Mouse (Mus musculus) granulocyte monocyte progenitor cell, adult 5-6 weeks (primary cell): ENCODE measurements around the gene Mbnl1. TPM values are rescaled to one million over a fixed set of nuclear protein-coding genes. Genes with fewer than 3 reads are reported as not detected.
A peak's percentile ranks its signal among the peaks of the same experiment; 100 is the strongest.

ENCODE experiments used
- ATAC-seq: replicated peaks from 2 replicates; pipeline ENCODE4 v1.8.0; 2016; ENCODE audit warnings: mild to moderate bottlenecking, moderate TSS enrichment, inconsistent platforms; ENCODE audit not compliant: poor library complexity, severe bottlenecking
- total RNA-seq, 2 experiments: library from RNA; stranded (forward) in 1 of 2; stranded (reverse) in 1 of 2; fragments of 200-712, 200-1000 nt in 1 of 2; fragments of >200 nt in 1 of 2; fragmentation: Nextera tagmentation in 1 of 2; gene quantifications; 2 replicates each; pipeline ENCODE4 v1.2.3; 2014 to 2017

Gene Mbnl1
- total RNA-seq, 2 experiments from 2014 or later: 464 to 524 TPM

DNA sequence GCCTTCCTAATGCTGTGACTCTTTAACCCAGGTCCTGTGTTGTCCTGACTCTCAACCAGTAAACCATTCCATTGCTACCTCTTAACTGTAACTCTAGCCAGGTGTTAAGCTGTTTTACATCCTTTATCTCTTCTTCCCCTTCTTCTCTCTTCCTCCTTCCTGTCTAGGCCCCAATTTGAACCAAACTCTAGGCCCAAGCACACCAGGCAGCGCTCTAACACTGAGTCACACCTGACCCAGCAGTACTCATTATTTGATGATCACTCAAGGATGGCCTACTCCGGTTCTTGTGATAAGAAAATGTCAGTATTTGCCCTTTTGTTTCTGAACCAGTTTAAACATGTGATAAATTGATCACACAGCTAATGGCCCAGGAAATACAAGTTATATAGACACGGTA is 92.6 kb downstream of the Mbnl1 start:
- no peak for ATAC-seq

DNA sequence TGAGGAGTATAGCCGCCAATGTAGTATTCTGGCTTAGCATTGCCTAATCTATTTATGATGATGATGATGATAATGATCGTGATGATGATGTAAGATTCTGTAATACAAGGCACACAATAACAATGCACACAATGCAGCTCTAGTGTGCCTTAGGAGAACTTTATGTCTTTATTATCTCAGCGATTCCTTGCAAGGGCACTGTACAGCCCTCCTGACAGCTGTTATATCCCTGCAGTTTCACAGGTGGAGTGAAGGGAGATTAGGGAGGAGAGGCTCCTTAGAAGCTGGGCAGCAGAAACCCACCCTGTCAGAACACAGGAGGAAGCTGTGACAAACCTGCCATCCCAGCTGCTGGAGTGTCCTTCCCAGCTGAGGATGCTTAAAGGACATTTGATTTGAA is 93.3 kb downstream of the Mbnl1 start:
- ATAC-seq: 0 out of 2 replicates have a peak, but pooled peaks have one; percentile 9

DNA sequence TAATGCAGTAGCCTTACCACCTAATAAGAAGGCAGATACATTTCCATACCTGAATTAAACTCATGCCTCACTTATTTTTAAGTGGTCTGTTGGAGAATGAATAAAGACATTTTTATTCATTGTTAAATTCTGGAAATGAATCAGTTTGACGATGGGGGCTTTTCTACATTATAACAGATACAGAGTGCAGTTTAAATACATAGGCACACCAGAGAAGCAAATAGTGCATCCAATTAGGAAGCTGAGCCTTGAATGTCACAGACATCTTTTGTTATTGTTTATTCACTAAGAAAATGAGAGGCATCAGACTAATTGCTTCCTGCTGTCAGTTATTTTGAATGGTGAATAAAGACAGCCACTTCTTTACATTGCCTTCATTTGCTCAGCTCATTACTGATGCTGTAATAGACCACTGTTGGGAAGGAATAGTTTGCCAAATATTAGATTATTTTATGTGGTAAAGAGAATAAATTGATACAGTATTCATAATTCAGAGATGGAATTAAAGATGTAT is 95.6 kb downstream of the Mbnl1 start:
- no peak for ATAC-seq

DNA sequence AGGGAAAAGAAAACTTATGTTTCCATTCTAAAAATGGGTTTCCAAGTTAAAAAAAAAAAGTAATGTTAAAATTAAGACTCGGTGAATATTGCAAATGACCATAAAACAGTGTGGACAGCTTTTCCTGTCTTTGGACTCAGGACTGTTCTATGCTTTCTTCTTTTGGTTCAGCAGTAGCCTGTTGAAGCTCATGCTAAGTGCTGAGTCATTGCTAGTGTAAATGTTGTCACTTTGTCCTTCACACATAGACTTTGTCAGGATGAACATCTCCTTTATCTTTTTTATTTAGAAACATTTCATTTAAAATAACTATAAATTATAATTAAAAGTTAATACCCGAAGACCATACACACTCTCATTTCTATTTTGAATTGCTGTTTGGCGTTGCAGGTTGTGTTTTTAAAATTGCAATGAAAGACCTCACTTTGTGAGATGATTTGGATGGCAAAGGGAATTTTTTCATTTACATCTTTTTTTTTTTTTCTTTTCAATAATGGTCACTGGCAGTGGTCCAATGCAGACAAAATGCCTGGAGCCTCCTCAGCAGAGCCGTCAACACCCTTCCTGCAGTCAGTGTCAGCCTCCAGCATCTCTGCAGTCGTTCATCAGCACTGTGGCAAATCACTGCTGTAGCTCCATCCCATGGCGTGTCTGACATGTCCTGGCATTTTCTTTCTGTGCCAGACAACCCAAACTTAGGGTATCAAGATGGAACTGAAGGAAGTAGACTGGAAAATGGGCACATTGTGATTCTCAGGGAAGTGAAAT is 96.4 kb downstream of the Mbnl1 start:
- ATAC-seq: no peak

DNA sequence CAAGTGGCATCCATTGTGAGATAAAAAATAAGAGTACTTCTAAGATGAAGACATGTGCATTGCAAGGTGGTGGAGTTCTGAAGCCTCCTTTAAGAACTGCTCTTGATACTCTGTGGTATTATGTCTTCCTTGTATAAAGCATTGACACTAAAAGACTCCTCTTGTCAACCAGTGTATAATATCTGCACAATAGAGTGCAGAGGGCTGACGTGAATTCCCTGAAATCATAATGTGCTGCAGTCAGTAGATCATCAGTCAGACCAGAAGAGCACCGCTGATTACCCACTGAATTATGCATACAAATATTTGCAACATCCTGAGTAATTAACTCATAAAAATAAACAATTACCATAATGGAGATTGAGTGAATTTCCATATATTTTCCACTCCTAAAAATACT is 97.2 kb downstream of the Mbnl1 start:
- no peak for ATAC-seq

DNA sequence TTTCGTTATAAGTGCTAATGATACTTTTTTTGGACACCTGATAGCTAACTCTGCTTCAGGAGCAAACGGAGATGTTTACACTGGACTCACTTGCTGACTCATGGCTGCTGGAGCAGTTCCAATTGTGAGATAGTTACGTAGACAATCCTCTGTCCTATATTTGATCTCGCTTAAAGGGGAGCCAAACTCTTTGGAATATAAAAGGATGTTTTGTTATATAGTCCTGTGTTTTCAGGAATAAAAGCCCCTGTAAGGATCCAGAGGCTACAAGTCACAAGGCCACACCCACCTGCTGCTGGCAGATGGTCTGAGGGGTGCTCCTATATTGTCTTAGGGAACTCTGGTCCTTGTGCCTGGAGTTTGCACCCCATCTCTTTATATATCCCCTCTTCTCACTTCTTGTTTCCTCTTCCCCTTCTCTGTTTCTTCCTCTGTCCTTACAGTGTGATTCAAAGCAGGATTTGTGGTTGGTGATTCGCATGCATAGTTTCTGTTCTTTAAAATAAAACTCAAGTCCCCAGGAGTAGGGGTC is 97.9 kb downstream of the Mbnl1 start:
- peak; percentile 90 for ATAC-seq

DNA sequence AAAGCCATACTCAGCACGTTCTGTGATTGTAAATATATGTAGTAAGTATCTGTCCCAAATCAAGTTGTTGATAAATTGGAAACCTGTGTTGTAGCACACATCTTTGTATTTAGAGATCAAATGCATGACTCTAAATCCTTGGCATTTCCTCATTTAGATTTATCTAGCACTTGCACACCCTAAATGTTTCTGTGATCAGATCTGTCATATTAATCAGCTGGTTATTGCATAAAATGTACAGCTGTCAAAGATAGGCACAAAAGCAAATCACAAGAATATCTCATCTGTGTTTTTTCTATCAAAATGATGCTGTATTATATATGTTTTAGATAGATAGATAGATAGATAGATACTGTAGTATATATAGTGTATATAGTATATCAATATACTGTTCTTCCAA is 98.9 kb downstream of the Mbnl1 start:
- ATAC-seq: no peak

DNA sequence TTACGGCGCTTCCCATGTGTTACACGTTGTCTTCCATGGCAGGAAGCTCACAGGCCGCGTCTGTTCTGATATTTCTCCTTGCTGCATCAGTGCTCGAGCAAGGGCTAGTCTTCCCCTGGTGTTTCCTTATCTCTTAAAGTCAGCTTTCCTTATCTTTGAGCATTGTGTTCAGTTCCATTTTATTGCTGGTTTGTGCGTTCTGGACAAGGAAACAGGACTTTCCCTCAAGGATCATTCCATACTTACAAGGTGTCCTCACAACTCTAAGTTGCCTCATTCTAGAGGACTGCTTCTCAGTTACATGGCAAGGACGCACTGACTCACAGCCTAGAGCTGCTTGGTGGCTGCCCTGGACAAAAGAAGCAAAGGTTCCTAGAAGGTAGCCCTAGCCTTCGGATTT is 101.6 kb downstream of the Mbnl1 start:
- 0 out of 2 replicates have a peak, but pooled peaks have one; percentile 8 for ATAC-seq

DNA sequence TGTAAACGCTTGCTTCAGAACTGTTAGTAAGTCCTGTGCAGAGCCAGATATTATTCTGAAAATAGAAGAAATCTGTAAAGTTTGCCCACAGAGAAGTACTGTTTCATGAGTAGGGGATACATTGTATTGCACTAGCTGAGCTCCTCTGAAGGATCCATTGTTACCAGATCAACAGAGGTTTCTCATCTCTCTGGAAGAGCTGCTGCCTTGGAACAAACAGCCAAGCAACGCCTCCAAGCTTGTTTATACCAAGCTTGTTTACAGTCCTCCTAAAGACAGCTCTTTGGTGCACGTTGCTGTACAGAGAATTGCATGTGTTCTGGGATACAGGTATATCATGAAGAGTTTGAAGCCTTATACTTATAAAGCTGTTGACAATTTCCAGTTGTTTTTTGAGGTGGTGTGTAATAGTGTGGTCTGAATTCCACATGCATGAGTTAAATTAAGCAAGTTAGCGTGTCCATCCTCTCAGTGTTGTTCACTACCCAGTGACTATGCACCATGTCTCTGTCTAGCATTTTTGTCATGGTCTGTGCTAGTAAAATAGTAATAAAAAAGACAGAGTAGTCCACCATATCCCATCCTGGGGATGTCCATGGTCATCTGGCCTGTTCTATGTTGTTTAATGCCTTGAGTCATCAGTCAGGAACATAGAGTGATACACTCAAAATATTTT is 102.4 kb downstream of the Mbnl1 start:
- no peak for ATAC-seq

DNA sequence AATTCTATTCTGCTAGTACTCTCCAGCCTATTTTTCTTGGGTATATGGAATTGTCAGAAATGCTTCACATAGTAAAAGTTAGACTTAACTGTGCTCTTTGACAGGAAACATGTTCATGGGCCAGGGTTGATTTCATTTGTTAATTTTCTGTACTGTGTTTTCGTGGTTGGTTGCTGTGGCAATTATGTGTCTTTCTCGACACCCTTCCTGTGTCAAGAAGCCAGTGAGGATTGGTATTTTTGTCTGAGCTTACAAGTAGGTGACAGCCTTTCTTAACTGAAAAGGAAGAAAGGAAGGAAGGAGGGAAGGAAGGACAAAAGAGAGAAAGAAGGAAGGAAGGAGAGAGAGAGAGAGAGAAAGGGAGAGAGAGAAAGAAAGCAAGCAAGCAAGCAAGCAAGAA is 103.3 kb downstream of the Mbnl1 start:
- no peak for ATAC-seq

DNA sequence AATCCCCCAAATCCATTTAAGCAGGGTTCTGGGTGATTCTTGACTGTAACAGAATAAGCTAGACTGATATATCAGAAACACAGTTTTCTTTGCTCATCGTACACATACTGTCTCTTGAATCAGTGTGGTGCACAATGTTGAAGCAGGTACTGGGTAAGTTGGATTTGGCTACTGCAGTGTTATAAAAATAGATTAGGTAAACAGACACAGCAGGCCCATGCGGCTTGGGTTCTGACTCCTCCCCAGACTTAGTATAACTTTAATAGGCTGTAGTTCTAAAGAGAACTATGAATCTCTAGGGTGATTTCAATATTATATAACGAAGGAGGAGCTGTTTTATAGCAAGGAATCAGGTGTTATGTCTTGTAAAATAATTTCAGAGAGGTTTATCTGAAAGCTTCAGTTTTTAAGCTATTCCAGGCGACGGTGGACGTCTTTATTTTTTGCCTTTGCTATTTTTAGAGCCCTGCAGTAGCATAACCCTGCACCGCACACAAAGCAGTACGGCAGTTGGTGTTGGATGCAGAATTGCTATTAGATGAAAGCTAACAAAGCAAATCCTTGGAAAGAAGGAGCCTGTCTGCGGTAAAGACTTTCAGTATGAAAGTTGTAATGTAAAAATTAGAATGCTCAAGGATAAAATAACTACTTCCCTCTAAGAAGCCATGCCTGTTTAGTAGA is 103.9 kb downstream of the Mbnl1 start:
- no peak for ATAC-seq

DNA sequence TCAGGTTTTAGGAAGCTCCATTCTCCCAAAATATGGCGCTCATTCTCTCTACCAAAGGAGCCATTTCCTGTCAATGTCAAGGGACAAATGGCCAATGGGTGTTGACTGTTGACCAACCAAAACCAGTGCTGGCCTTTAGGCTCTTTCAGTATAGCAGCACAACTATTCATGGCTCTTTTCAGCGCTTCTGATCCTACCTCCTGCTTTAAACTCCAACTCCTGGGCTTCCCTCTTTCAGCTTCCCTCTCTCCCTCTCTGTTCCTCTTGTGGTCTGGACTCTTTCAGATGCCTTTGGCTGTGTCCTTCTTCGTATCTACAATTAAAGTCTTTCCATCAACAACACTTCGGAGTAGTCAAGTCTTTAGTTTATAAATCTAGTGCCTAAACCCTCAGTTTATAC is 107.2 kb downstream of the Mbnl1 start:
- ATAC-seq: peak; percentile 64

DNA sequence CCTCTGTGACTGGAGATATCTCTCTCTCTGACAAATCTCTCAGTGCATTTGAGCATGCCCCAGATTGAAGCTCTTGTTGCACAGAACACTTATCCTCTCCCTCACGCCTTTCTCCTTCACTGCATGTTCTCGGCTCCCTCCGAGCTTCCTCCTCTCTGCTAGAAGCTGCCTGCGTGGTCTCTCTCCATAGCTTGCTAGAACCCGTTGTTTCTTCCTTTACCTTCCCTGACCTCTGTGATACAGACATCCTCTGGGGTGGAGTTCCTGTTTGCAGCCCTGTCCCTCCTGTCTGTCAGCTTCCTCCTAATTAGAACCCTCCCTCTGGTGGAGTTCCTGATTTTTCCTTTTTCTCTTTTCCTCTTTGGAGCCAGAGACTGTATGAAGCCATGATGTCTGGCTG is 108.1 kb downstream of the Mbnl1 start:
- ATAC-seq: peak; percentile 85

DNA sequence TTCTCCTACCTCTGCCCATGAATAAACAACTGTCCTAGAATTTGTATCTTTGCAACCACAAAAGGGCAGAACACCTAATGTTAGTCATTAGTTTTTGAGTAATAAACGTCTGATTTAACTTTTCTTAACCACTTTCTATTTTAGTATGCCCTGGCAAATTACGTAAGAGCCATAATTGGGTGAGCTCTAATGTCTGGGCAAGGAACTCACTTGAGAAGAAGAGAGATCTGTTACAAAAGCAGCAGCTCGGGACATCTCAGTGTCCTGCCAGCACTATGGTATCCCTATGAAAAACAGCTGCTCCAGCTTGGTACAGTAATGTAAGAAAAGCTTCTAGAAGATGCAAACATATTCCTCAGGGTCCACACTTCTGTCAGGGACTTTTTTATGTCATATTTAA is 109.5 kb downstream of the Mbnl1 start:
- peak; percentile 58 for ATAC-seq

DNA sequence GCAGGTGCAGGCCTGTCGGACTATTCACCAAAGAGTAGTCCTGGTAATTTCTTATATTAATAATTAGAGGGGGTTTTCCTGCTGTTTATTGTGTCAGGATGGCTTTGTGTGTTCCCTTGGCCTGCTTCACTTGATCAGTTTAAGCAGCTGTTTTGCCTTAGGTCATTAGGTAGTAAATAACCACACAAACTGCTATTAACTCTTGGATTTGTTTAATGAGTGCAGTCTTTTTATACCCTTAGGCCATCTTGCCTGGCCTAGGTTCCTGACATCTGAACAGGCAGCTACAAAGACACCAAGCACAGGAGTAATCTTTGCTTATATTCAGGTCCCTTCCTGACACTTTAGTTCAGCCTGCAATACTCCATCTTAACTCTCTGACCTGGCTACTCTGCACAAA is 110.0 kb downstream of the Mbnl1 start:
- no peak for ATAC-seq

DNA sequence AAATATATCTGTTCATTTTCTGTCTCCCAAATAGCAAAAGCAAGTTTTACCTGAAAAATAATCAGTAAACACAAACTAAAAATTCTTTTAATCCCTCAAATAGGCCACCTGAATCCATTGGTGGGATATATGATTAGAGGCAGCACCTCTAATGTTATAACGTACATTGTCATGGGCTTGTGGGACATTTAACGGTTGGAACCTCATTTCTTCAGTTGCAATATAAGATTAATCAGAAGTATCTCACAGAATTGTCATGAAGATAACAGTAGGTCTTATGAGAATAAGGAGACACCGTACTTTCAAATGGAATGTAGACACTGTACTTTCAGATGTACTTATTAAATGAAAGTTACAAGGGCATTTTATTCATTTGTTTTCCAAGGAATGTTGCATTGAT is 112.1 kb downstream of the Mbnl1 start:
- ATAC-seq: no peak

DNA sequence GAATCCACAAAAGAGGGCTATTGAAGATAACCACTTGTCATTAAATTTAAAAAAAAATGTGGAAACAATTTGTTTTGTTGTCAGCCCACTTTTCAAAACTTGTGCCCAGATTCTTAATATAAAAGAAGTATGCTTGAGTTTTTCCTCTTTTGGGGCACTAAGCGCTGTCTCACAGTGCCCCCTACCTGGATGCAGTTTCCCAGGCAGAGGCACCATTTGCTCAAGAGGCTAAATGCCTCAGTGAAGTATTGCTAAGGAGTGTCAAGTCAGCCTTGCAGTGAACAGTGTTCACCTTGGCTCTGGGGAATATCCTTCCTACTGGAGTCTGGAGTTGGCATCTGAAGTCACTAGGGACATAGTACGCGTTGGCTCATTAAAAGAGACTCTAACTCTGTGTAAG is 113.4 kb downstream of the Mbnl1 start:
- no peak for ATAC-seq

DNA sequence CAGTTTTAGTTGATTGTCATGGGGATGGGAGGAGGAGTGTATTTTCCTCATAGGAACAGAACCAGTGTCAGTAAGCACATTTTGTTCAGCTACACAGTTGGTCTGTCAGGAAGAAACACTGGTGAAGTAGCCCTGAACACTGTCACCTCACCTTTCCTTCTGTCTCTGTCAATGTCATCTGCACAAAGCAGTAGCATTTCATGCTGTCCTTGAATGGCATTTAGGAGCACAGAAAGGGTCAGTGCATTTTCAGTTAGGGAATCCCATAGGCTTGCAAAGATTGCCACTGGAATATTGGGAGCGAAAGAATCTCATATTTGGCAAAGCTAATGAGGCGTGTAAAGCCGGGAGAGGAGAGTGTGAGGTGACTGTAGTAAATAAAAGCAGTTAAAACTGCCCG is 114.5 kb downstream of the Mbnl1 start:
- no peak for ATAC-seq

DNA sequence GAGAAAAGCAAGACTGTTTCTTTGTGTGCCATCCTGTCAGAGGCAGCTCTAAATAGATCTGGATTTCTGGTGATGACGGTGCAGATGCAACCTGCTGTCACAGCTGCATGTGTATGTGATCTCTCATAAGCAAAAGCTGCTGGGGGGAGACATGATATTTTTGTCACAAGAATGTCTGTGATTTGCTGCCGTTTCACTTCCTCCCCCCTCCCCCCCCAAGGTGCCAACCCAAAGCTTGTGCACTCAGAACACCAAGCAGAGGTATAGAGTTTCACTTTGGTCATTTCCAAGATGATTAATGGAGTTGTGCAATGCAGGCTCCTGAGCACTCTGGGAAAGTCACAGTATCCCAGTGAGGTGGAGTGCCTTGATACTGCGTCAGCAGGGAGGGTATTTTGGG is 116.7 kb downstream of the Mbnl1 start:
- peak; percentile 74 for ATAC-seq

DNA sequence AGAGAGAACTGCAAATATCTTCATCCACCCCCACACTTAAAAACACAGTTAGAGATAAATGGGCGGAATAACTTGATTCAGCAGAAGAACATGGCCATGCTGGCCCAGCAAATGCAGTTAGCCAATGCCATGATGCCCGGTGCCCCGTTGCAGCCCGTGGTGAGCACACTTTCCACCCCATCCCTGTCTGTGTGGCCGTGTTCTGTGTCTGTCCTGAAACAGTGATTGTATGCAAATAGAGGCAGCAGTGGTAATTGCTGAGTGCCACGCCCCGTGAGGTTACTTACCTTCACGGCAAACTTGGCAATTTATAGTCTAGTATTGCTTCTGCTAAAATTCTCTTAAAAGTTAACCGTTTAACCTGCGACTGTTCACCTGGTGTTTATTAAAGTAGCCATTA is 123.0 kb downstream of the Mbnl1 start:
- no peak for ATAC-seq

DNA sequence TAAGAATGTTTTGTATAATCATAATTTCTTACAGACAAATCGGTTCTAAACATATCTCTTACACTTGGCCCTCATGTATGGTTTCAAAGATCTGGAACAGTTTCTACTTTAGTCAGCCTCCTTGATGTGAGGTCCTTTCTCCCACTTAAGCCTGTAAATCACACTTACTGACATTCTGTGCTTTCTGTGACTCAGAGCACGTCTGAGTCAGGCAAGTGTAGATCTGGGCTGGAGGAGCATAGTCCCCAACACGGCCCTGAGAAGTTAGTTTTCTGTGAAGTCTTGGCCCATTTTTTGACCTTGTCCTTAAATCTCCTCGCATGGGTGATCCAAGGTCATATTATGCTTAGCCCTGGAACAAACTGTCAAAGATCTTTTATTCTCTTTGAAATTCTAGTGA is 124.4 kb downstream of the Mbnl1 start:
- no peak for ATAC-seq
